Mouse (Mus musculus) testis, adult 2 months (tissue): ENCODE data around the gene Terb2.

Source experiments
- CTCF ChIP-seq: fragments of 200-500 bp; IDR thresholded peaks from 2 replicates; pipeline ENCODE4 v1.5.1; 2012; ENCODE audit warnings: low read depth, mild to moderate bottlenecking, inconsistent platforms, low read length, moderate library complexity; ENCODE audit not compliant: control insufficient read depth, insufficient read depth, insufficient replicate concordance
- POLR2A ChIP-seq: fragments of 200-500 bp; IDR thresholded peaks from 2 replicates; pipeline ENCODE4 v1.6.1; 2012; ENCODE audit warnings: low read depth, mild to moderate bottlenecking, inconsistent platforms, low read length, moderate library complexity; ENCODE audit not compliant: control insufficient read depth

GRCm38 (mm10) chr2:122255997-122256396 is 69.9 kb downstream of the Terb2 start:
- no peak for TF ChIP-seq CTCF
- TF ChIP-seq POLR2A = no peak
